Mouse (Mus musculus) right cerebral cortex, postnatal 4 days (tissue): Measurements from ENCODE around the gene Tmem210.

Experiments used
- DNase-seq: peaks from one replicate; pipeline ENCODE4 v3.0.0-alpha.2; 2022

The Tmem210 gene

GRCm38 (mm10) chr2:25265897-25266656 lies 21.9 kb upstream of the Tmem210 start:
- DNase-seq, result no peak

- no peak for DNase-seq
Measured at GRCm38 (mm10) chr2:25266720-25267119, 21.2 kb upstream of the Tmem210 start.

- no peak for DNase-seq
Measured at GRCm38 (mm10) chr2:25267241-25267640, 20.7 kb upstream of the Tmem210 start.

DNA sequence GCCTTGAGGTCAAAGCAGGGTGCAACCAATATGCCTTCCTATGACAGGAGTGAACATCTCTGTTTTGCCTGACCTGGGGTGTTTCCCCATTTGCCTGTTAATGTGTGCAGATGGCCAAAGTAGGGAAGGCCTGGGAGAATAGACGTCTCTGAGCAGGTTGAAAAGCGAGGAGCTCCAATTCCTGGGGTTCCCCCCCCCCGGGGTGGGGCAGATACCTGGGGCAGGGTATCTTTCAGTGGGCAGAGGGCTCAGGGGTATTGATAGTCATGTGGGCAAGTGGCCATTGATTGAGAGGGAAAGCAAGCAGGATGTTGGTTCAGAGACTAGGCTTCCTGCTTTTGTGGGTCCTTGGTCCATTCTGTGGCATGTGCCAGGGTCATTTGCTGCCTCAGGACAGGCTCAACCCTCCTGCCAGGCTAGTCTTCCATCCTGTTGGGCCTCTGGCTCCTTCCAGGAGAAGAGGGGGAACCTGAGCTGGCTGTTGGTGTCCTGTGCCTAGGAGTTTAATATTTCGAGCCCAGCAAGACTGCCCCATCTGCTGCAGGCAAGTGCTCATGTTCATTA lies 20.1 kb upstream of the Tmem210 start:
- no peak for DNase-seq

- peak; percentile 97 for DNase-seq
Measured at GRCm38 (mm10) chr2:25271827-25272511, 16.0 kb upstream of the Tmem210 start, which contains the start of the genes Ssna1 and Anapc2. Gene Ssna1 (minus strand): TSS chr2:25272438. Gene Anapc2 (plus strand): TSS chr2:25272478.

DNA sequence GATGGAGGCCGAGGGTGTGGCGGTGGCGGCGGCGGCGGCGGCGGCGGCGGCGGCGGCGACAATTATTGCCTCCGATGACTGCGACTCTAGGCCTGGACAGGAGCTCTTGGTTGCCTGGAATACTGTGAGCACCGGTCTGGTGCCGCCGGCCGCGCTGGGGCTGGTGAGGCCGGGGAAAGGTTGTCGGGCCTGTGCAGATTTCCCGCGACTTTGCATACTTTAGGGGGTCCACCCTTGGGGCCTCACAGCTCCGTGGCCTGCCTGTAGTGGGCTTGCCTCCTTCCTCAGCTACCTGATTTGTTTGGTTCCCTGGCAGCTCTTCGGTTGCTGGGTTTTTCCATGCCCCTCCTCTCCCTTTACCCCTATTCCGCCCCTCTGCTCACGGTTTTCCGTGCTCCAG lies 15.4 kb upstream of the Tmem210 start:
- DNase-seq, result no peak

DNA sequence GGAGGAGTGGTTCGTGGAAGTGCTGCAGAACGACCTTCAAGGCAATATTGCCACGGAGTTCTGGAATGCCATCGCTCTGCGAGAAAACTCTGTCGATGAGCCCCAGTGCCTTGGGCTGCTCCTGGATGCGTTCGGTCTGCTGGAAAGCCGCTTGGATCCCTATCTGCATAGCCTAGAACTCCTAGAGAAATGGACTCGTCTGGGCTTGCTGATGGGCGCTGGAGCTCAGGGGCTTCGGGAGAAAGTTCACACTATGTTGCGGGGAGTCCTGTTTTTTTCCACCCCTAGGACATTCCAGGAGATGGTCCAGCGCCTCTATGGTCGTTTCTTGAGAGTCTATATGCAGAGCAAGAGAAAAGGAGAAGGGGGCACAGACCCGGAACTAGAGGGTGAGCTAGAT lies 14.9 kb upstream of the Tmem210 start:
- no peak for DNase-seq

DNA sequence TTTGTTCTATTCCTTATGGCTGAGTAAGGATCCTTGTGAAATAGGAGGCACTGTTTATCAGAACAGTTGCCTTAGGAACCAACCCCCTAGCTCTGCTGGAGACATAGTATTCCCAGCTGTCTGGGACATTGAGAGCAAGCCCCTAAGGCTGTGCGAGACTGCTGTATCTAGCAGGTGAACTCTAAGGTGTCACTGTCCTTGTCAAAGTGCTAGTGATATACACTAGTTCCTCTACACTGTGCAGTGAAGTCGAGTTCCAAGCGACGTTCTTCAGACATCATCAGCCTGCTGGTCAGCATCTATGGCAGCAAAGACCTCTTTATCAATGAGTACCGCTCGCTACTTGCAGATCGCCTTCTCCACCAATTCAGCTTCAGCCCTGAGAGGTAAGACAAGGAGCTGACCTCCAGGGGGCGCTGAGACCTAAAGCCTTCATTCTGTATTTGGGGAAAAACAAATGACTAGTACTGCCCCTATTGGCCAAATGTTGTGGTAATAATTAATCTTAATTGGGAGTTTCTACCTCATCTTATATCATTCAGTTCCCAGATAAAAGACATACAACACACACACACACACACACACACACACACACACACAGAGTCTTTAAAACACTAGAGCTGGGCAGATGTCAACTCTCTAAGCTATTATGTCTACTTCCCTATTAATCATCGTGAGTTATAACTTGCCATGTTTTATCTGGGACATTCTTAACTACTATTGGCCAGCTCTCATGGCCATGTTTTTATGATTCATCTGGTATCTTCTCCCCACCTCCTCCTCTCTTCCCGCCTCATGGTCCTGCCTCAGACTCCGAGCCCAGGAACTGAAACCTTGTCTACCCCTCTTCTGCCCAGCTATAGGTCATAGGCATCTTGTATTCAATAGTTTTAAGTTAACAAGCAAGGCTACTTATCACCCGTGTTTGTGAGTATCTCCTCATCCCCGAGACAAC lies 8.7 kb upstream of the Tmem210 start:
- peak; percentile 88 for DNase-seq

- no peak for DNase-seq
Measured at GRCm38 (mm10) chr2:25285551-25285950, 2.4 kb upstream of the Tmem210 start.

- no peak for DNase-seq
Measured at GRCm38 (mm10) chr2:25286314-25286713, 1.6 kb upstream of the Tmem210 start.

DNA sequence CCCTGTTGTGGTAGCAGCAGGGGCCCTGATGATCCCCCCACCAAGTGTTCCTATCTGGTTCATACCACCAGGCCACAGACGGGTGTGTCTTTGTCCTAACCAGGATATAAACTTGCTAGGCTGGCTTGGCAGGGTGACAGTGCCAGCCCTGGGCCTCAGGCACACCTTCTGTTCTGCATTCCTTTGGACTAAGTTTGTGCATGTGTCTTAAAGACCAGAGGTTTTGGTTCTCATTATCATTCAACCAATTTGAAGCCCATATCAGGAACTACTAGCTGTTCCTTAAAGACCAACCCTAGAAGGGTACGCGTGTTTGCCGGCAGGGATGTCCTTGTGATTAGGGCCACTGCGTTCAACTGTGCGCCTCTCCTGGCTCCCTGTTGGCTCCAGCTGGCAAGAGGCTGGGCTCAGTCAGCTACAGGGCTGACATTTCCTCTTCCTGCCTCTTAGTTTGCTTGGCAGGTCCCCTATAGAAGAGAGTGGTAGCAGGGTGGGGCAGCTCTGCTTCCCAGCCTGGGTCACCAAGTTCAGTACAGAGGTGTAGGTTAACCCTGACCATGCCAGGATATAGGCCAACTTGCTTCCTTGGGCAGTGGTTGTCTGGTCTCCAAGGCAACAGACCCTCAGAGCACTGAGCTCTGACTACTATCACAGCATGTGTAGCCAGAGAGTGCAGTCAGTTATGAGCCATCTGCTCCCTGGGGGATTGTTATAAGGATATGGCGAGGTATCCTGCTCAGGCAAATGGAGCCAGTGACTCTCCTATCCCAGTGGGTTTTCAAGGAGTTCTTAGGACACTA lies 908 bp upstream of the Tmem210 start:
- DNase-seq, result no peak

- no peak for DNase-seq
Measured at GRCm38 (mm10) chr2:25288734-25289345, 895 bp downstream of the Tmem210 start.

GRCm38 (mm10) chr2:25289651-25290050 lies 1.7 kb downstream of the Tmem210 start, which contains the start of gene Lrrc26:
Gene Lrrc26 (plus strand): TSS chr2:25289915.
- no peak for DNase-seq

GRCm38 (mm10) chr2:25290101-25290815 lies 2.3 kb downstream of the Tmem210 start:
- peak; percentile 67 for DNase-seq

GRCm38 (mm10) chr2:25290816-25291130 lies 2.8 kb downstream of the Tmem210 start:
- DNase-seq, result peak; percentile 59

GRCm38 (mm10) chr2:25291184-25292053 lies 3.5 kb downstream of the Tmem210 start:
- DNase-seq, result no peak

DNA sequence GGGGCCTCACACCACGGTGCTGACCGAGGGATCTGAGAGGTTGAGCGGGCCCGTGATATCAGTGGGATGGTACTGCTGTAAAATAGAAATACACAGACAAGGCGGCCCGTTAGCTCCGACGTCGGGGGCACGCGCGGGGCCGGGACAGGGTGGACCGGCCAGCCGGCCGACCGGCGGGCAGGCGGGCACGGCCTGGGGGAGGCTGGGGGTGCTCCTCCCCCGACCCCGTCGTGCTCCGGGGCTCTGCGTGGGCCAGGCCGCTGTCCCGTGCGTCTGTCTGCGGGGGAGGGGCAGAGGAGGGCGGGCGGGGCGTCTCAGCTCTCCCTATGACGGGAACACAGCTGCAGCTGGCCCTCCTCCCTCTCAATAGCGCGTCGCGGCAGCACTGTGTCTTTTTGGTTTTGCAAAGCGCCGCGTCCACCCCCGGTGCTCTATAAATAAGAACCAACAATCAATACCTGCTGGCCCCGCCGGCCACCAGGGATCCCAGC lies 4.2 kb downstream of the Tmem210 start:
- DNase-seq, result no peak

DNA sequence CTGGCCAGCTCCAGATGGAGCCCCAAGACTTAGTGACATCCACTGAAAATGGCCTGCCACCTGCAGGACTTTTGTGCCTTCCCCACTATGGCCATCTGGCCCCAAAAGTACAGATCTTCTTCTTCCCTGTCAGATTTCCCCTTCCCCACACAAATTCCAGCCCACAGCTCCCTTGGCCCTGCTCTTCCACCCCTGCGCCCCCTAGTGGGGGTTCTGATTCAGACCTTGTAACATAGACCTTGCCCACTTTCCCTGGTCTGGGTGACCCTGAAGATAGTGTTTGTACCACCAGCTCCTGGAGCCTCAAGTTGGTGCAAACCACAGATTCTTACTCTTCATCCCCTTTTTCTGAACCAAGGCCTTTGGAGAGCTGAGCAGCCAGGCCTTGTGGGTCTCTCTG lies 4.9 kb downstream of the Tmem210 start:
- DNase-seq, result peak; percentile 84

GRCm38 (mm10) chr2:25293706-25294105 lies 5.8 kb downstream of the Tmem210 start:
- no peak for DNase-seq

GRCm38 (mm10) chr2:25297093-25297492 lies 9.1 kb downstream of the Tmem210 start:
- DNase-seq, result no peak
